Mouse (Mus musculus): ENCODE measurements around the gene Nbea.
A peak's percentile ranks its signal among the peaks of the same experiment; 100 is the strongest.

The Nbea gene

GRCm38 (mm10) chr3:55784101-55784500 lies 399.4 kb downstream of the Nbea start:
- DNase-seq (ENCODE audit: low read depth, low spot score), result no peak

- DNase-seq (ENCODE audit: low read depth, low spot score), result peak; percentile 31
These were observed 400.1 kb downstream of the Nbea start for GRCm38 (mm10) chr3:55783171-55784081.

GRCm38 (mm10) chr3:55782771-55783170 lies 400.7 kb downstream of the Nbea start:
- DNase-seq (ENCODE audit: low read depth, low spot score), result peak; percentile 17

GRCm38 (mm10) chr3:55782056-55782687 lies 401.3 kb downstream of the Nbea start, which contains the start of gene Mab21l1:
TSS of gene Mab21l1 (plus strand) at chr3:55782510.
- no peak for DNase-seq (ENCODE audit: low read depth, low spot score)

GRCm38 (mm10) chr3:55781429-55782055 lies 402.0 kb downstream of the Nbea start:
- DNase-seq (ENCODE audit: low read depth, low spot score), result no peak

- peak; percentile 39 for DNase-seq (ENCODE audit: low read depth, low spot score)
These were observed 403.1 kb downstream of the Nbea start for GRCm38 (mm10) chr3:55780120-55781070.

- no peak for DNase-seq (ENCODE audit: low read depth, low spot score)
These were observed 404.5 kb downstream of the Nbea start for GRCm38 (mm10) chr3:55778764-55779730.

GRCm38 (mm10) chr3:55777501-55777900 lies 406.0 kb downstream of the Nbea start:
- DNase-seq (ENCODE audit: low read depth, low spot score), result no peak

- no peak for DNase-seq (ENCODE audit: low read depth, low spot score)
These were observed 407.7 kb downstream of the Nbea start for GRCm38 (mm10) chr3:55775753-55776152.

GRCm38 (mm10) chr3:55775245-55775644 lies 408.3 kb downstream of the Nbea start:
- no peak for DNase-seq (ENCODE audit: low read depth, low spot score)

- DNase-seq (ENCODE audit: low read depth, low spot score), result no peak
These were observed 409.3 kb downstream of the Nbea start for GRCm38 (mm10) chr3:55774203-55774602.

GRCm38 (mm10) chr3:55769308-55769707 lies 414.2 kb downstream of the Nbea start:
- no peak for DNase-seq (ENCODE audit: low read depth, low spot score)

- DNase-seq (ENCODE audit: low read depth, low spot score), result no peak
These were observed 414.8 kb downstream of the Nbea start for GRCm38 (mm10) chr3:55768654-55769053.

- DNase-seq (ENCODE audit: low read depth, low spot score), result peak; percentile 88
These were observed 419.9 kb downstream of the Nbea start for GRCm38 (mm10) chr3:55763591-55763990.

GRCm38 (mm10) chr3:55758297-55758696 lies 425.2 kb downstream of the Nbea start:
- DNase-seq (ENCODE audit: low read depth, low spot score), result no peak

- DNase-seq (ENCODE audit: low read depth, low spot score), result no peak
These were observed 426.8 kb downstream of the Nbea start for GRCm38 (mm10) chr3:55756602-55757190.

GRCm38 (mm10) chr3:55755805-55756601 lies 427.5 kb downstream of the Nbea start:
- DNase-seq (ENCODE audit: low read depth, low spot score), result no peak

GRCm38 (mm10) chr3:55754981-55755608 lies 428.4 kb downstream of the Nbea start:
- no peak for DNase-seq (ENCODE audit: low read depth, low spot score)
